Mouse (Mus musculus) G1E (cell line): Measurements from ENCODE around the gene Cavin1. TPM values are rescaled to one million over a fixed set of nuclear protein-coding genes. Genes with fewer than 3 reads are reported as not detected.

Experiments
- ATAC-seq: 2 replicates; pipeline ENCODE4 v1.8.0; 2016; ENCODE audit warnings: mild to moderate bottlenecking; ENCODE audit not compliant: insufficient number of reproducible peaks, poor library complexity, low FRiP score, severe bottlenecking; ENCODE audit errors: extremely low read depth
- DNase-seq: peaks from one replicate; pipeline ENCODE4 v3.0.0; 2012; ENCODE audit warnings: low spot score
- H3K27me3 ChIP-seq: 2 replicates; pipeline ENCODE4 v1.6.1; 2012; ENCODE audit warnings: mild to moderate bottlenecking, low read length, inconsistent platforms; ENCODE audit not compliant: insufficient read depth
- H3K36me3 ChIP-seq: replicated peaks from 2 replicates; pipeline ENCODE3; 2012; ENCODE audit warnings: mild to moderate bottlenecking, inconsistent platforms
- H3K4me1 ChIP-seq: 2 replicates; pipeline ENCODE4 v1.6.1; 2012; ENCODE audit warnings: low read depth, low read length, inconsistent platforms, mixed read lengths; ENCODE audit not compliant: insufficient read depth
- H3K4me3 ChIP-seq: 2 replicates; pipeline ENCODE4 v1.5.1; 2012; ENCODE audit warnings: low read depth, mild to moderate bottlenecking, inconsistent platforms, low read length, moderate library complexity, mixed read lengths
- H3K9me3 ChIP-seq: replicated peaks from 2 replicates; pipeline ENCODE4 v1.6.1; 2012; ENCODE audit warnings: inconsistent platforms
- CTCF ChIP-seq: IDR thresholded peaks from 2 replicates; pipeline ENCODE4 v1.5.1; 2012; ENCODE audit warnings: low read depth, low read length, inconsistent platforms, mixed read lengths
- GATA1 ChIP-seq: IDR thresholded peaks from 2 replicates; pipeline ENCODE4 v1.6.1; 2012; ENCODE audit warnings: borderline replicate concordance, low read length, inconsistent platforms, mixed read lengths
- GATA2 ChIP-seq: IDR thresholded peaks from 2 replicates; pipeline ENCODE4 v1.6.1; 2012; ENCODE audit warnings: low read depth, low read length, inconsistent platforms, borderline replicate concordance
- POLR2AphosphoS5 ChIP-seq: IDR thresholded peaks from 2 replicates; pipeline ENCODE4 v1.6.1; 2012; ENCODE audit warnings: low read depth, low read length, inconsistent platforms; ENCODE audit not compliant: insufficient replicate concordance
- TAL1 ChIP-seq: conservative IDR thresholded peaks from 2 replicates; pipeline ENCODE4 v1.6.1; 2012; ENCODE audit warnings: low read depth, low read length, inconsistent platforms, mixed read lengths
- polyA plus RNA-seq: library from polyadenylated mRNA; stranded (reverse); fragments of >175 nt; gene quantifications from 2 replicates; pipeline ENCODE4 v1.2.3, GENCODE M21; 2012
- total RNA-seq, 2 experiments: library from RNA; stranded (forward) in 1 of 2; stranded (reverse) in 1 of 2; fragments of 200-1000 nt in 1 of 2; fragments of >200 nt in 1 of 2; fragmentation: Nextera tagmentation in 1 of 2; gene quantifications; 2 replicates each; pipeline ENCODE4 v1.2.3; 2014 to 2017

Gene Cavin1
- total and polyA plus RNA-seq, 3 experiments: 3.8 to 37.0 (median 15.0) TPM

DNA sequence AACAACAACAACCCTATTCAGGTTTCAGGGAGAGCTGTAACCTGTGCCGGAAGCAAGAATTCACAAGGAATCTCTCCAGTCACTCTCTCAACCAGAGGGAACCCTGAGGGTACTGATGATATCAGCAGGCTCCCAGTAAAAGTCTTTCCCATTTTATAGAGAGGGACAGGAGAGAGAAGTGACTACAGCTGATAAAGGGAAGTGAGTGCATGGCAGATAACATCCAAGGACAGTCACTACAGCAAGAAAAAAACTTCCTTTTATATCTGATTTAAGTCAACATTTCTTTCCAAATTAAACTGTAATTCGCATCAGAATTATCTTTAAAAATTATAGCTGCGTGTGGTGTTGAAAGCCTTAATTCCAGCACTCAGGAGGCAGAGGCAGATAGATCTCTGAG, 43.3 kb downstream of the Cavin1 start:
- TF ChIP-seq POLR2AphosphoS5 (no peak), GATA2 (no peak), TAL1 (no peak), CTCF (no peak), GATA1 (no peak)
- no peak; the same call in 1 of the 2 replicates for ATAC-seq
- Histone ChIP-seq H3K4me1 (peaks cover 61% of the 10 kb centered on the region), H3K4me3 (no peak overlapping the region), H3K27me3 (no peaks in the 10 kb centered on the region), H3K9me3 (no peaks in the 10 kb centered on the region), H3K36me3 (peaks cover 60% of the 10 kb centered on the region)
- DNase-seq: no peak

DNA sequence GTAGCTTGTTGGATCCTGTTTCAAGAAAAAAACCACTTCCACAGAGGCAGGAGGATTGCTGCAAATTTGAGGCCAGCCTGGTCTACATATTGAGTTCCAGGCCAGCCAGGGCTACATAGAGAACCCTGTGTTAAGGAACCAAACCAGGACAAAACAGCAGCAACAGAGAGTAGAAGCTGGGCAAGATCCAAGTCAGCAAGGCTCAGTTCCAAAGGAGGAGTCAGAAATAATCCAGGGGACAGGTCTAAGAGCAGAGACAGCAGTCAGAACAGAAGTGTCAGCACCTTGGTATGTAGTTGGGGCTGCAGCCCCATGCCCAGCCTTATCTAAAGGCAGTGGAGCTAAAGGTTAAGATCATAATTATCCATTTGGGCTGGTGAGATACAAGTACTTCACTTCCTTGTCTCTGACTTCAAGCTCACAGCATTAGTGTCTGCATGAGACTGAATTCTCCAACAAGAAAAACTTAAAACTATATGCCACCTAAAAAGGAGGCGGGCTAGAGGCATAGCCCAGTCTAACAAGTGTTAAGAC, 46.2 kb downstream of the Cavin1 start:
- H3K9me3 ChIP-seq: no peaks in the 10 kb centered on the region
- peaks cover 51% of the 10 kb centered on the region for H3K4me1 ChIP-seq
- no peak for ATAC-seq
- TF ChIP-seq GATA2 (no peak), TAL1 (no peak), CTCF (no peak), POLR2AphosphoS5 (no peak), GATA1 (no peak)
- H3K36me3 ChIP-seq: peaks cover 65% of the 10 kb centered on the region
- DNase-seq: no peak
- no peak overlapping the region for H3K4me3 ChIP-seq
- H3K27me3 ChIP-seq: no peaks in the 10 kb centered on the region

DNA sequence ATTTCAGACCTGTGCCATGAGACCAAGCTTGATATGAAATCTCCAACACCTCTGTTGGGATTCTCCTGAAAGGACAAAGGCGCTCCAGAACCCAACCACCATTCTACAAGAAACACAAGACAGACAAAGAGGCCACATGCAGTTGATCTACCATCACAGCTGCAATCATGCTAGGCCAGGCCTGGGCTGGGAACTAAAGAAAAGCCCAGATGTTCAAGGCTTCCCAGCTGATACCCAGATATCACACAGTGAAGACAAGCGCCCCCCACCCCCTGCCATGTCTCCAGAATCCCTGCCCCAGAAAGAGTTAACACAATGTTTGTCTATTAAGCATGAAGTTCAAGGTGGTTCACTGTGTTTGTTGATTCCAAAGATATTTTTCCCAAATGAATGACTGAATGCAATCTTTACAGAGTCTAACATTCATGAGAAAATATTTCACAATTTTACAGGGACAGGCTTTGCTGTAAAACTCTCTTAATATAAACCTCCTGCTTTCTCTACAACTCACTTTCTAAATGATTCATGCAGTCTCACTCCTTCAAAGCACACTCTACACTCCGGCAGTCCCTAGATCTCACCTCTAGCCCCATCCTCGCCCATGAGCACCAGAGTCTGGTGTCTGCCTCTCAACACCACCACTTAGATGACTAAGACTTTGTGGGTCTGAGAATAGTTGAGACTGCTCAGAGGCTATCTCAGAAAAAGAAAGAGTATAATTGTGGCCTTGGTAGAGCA, 49.6 kb downstream of the Cavin1 start:
- peaks cover 89% of the 10 kb centered on the region for H3K36me3 ChIP-seq
- peaks cover 34% of the 10 kb centered on the region for H3K4me1 ChIP-seq
- DNase-seq: no peak
- H3K9me3 ChIP-seq: no peaks in the 10 kb centered on the region
- TF ChIP-seq GATA2: no peak
- no peak for TF ChIP-seq TAL1
- TF ChIP-seq CTCF: no peak
- TF ChIP-seq POLR2AphosphoS5: no peak
- TF ChIP-seq GATA1: no peak
- H3K4me3 ChIP-seq: no peak overlapping the region
- no peaks in the 10 kb centered on the region for H3K27me3 ChIP-seq
- ATAC-seq: no peak

DNA sequence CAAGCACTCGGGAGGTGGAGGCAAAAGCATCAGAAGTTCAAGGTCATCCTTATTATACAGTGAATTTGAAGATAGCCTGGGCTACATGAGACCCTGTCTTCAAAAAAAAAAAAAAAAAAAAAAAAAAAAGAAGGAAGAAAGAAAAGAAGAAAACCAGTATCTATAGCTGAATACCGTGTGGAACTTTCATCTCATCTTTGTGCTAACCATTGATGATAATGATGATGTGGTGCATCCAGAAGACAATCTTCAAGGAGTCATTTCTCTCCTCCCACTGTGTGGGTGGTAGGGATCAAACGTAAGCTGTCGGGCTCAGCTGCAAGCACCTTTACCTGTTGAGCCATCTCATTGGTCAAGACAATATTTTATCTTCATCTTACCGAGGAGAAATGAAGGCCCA, 52.7 kb downstream of the Cavin1 start:
- Histone ChIP-seq H3K4me1 (peaks cover 27% of the 10 kb centered on the region), H3K36me3 (peaks cover 89% of the 10 kb centered on the region), H3K27me3 (no peaks in the 10 kb centered on the region), H3K4me3 (no peak overlapping the region), H3K9me3 (peaks cover 4% of the 10 kb centered on the region)
- no peak for ATAC-seq
- DNase-seq: no peak
- TF ChIP-seq POLR2AphosphoS5 (no peak), GATA2 (no peak), TAL1 (no peak), GATA1 (no peak), CTCF (no peak)

DNA sequence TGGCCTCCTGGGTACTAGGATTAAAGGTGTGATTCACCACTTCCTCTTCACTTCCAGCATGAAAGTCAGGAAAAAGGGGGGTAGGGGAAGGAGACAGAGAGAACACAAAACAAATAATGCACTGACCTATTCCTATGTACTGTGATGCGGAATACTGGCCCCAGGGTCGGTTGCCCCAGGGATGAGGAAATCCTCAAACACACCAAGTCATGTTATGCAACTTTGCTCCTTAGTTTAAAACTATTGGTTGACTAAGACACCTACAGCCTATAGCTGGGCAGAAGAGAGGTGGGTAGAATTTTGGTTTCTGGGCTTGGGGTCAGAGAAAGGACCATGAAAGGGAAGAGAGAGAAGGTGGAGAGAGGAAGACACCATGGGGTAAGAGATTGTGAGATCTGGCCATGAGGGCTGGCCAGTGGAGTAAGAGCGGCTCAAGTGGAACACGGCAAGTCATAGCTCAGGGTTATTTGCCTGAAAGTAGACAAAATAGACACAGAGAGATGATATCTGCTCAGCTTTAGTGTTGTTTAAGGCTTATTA, 54.2 kb downstream of the Cavin1 start:
- ATAC-seq: no peak
- peaks cover 21% of the 10 kb centered on the region for H3K4me1 ChIP-seq
- peaks cover 4% of the 10 kb centered on the region for H3K9me3 ChIP-seq
- H3K36me3 ChIP-seq: peaks cover 89% of the 10 kb centered on the region
- no peak for DNase-seq
- TF ChIP-seq GATA2: no peak
- TF ChIP-seq TAL1: no peak
- no peak for TF ChIP-seq CTCF
- TF ChIP-seq POLR2AphosphoS5: no peak
- TF ChIP-seq GATA1: no peak
- H3K4me3 ChIP-seq: no peak overlapping the region
- no peaks in the 10 kb centered on the region for H3K27me3 ChIP-seq

DNA sequence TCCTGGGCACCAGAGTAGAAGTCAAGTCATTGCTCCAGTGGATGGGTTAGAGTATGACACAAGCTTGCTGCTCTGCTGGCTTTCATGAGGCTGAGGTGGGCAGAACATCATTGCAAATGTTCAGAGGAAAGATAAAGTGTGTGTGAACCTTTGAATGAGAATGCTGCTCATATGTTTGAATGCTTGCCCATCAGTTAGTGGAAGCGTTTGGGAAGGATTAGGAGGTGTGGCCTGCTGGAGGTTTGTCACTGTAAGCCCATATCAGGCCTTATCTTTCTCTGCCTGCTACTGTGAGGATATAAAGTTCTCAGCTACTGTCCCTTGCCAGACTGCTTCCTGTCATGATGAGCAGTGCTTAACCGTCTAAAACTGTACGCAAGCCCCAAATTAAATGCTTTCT, 55.6 kb downstream of the Cavin1 start:
- ATAC-seq (no peak), DNase-seq (no peak)
- no peaks in the 10 kb centered on the region for H3K27me3 ChIP-seq

More for the DNA sequence above, 55.6 kb downstream of the Cavin1 start:
- H3K4me3 ChIP-seq: no peak overlapping the region
- H3K9me3 ChIP-seq: peaks cover 4% of the 10 kb centered on the region
- TF ChIP-seq GATA2 (no peak), CTCF (no peak), GATA1 (no peak), POLR2AphosphoS5 (no peak), TAL1 (no peak)
- peaks cover 91% of the 10 kb centered on the region for H3K36me3 ChIP-seq
- H3K4me1 ChIP-seq: peaks cover 15% of the 10 kb centered on the region
